Mouse (Mus musculus) olfactory bulb, adult 2 months (tissue): Measurements from ENCODE around the gene Pcca. TPM values are rescaled to one million over a fixed set of nuclear protein-coding genes. Genes with fewer than 3 reads are reported as not detected.

Source experiments
- H3K27ac ChIP-seq: fragments of 200-500 bp; 2 replicates; pipeline ENCODE4 v1.5.1; 2012; ENCODE audit warnings: low read depth, low read length; ENCODE audit not compliant: insufficient read depth
- H3K4me1 ChIP-seq: fragments of 200-500 bp; 2 replicates; pipeline ENCODE4 v1.6.1; 2012; ENCODE audit warnings: low read length; ENCODE audit not compliant: control insufficient read depth, insufficient read depth
- H3K4me3 ChIP-seq: fragments of 200-500 bp; 2 replicates; pipeline ENCODE4 v1.5.1; 2012; ENCODE audit warnings: mild to moderate bottlenecking, low read depth, low read length, moderate library complexity; ENCODE audit not compliant: insufficient read depth
- CTCF ChIP-seq: fragments of 200-500 bp; IDR thresholded peaks from 2 replicates; pipeline ENCODE4 v1.5.1; 2012; ENCODE audit warnings: low read depth, mild to moderate bottlenecking, low read length, moderate library complexity; ENCODE audit not compliant: insufficient read depth
- POLR2A ChIP-seq: fragments of 200-500 bp; IDR thresholded peaks from 2 replicates; pipeline ENCODE4 v1.6.1; 2012; ENCODE audit warnings: mild to moderate bottlenecking, low read depth, low read length, moderate library complexity; ENCODE audit not compliant: insufficient read depth
- WGBS: fragments of 180-500 bp; shearing (Covaris S2); methylation state at CpG from one replicate; pipeline ENCODE4 v1.1.7; 2018; 5-methylcytosine and 5-hydroxymethylcytosine counted together
- polyA plus RNA-seq: library from polyadenylated mRNA; stranded (reverse); fragments of >200 nt; gene quantifications from 2 replicates; pipeline ENCODE4 v1.2.4, GENCODE M21; 2012; ENCODE audit warnings: low replicate concordance; ENCODE audit not compliant: missing spikeins, insufficient read depth, insufficient read length

The Pcca gene
- polyA plus RNA-seq, 1 experiment, result not detected

DNA sequence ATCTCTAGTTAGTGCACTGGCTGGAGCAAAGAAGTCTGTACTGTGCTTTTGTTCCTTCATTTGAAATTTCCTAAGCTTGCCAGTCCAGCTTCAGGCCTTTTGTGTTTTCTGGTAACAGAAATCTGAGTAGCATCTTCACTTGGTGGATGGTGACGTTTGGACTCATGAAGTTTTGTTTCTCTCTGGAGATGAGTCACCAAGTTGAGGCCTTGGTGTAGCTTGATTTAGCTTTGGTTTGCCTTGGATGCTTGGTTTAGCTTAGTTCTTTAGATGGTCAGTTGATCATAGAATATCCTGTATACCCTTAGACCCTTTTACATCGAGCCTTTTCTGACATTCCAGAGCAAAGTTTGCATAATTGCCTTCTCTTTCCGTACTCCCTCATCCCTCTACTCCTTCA lies 141.5 kb downstream of the Pcca start:
- TF ChIP-seq POLR2A, result no peak
- TF ChIP-seq CTCF, result no peak
- WGBS, result 78% methylated on average over 3 of the region's 3 CpGs

GRCm38 (mm10) chr14:122683645-122684044 lies 149.5 kb downstream of the Pcca start:
- no peak for TF ChIP-seq CTCF
- no peak for TF ChIP-seq POLR2A
- no peak overlapping the region for H3K4me3 ChIP-seq
- no peak overlapping the region for H3K27ac ChIP-seq
- WGBS, result 91% methylated on average over 1 of the region's 1 CpGs
- H3K4me1 ChIP-seq, result peaks cover 3% of the 10 kb centered on the region; the same call in 1 of the 2 replicates

More for the DNA sequence above, 141.5 kb downstream of the Pcca start:
- H3K4me3 ChIP-seq, result no peak overlapping the region
- H3K4me1 ChIP-seq, result no peaks in the 10 kb centered on the region
- no peak overlapping the region for H3K27ac ChIP-seq

DNA sequence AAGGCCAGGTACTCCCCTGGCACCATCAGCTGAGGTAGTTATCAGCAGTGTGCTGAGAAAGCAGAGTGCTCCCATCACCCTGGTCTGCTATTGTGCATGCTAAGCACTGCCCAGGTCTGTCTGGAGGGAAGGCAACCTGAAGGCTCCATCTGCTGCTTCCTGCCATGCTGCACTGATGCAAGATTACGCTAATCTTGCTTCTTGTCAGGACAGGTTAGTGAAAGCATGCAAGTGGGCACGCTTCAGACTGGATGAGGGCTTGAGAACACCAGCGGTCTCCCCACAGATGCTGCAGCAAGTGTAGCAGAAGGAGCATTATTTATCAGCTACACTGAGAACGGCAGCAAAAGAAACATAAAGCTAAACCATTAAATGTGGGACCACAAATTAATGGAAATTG lies 150.1 kb downstream of the Pcca start:
- WGBS, result 69% methylated on average over 4 of the region's 4 CpGs
- TF ChIP-seq POLR2A (no peak), CTCF (no peak)
- H3K4me3 ChIP-seq, result no peak overlapping the region
- H3K4me1 ChIP-seq, result peaks cover 3% of the 10 kb centered on the region; the same call in 1 of the 2 replicates
- H3K27ac ChIP-seq, result no peak overlapping the region

- TF ChIP-seq CTCF (no peak), POLR2A (no peak)
- H3K27ac ChIP-seq, result no peak overlapping the region
- 30% methylated on average over 2 of the region's 2 CpGs for WGBS
These were observed 150.7 kb downstream of the Pcca start for GRCm38 (mm10) chr14:122684811-122685210.

DNA sequence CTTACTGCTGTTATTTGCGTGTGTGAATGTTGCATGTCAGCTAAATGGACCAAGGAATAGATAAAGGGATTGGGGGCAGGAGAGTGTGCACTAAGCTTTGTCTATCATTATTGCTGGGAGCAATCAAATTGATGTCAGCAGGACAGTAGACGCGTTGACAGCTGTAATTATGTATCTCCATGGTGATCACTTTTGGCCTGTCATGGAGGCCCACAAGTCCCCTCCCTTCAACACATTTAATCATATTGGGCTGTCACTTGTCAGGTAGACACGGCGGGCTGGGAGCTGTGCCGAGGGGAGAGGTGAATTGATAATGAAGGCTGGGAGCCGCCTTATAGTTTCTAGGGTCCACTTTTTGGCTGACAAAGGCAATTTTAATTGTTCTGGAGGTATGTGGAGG lies 153.3 kb downstream of the Pcca start:
- WGBS, result 89% methylated on average over 7 of the region's 7 CpGs

More at GRCm38 (mm10) chr14:122684811-122685210, 150.7 kb downstream of the Pcca start:
- Histone ChIP-seq H3K4me1 (peaks cover 3% of the 10 kb centered on the region; the same call in 1 of the 2 replicates), H3K4me3 (no peak overlapping the region)

DNA sequence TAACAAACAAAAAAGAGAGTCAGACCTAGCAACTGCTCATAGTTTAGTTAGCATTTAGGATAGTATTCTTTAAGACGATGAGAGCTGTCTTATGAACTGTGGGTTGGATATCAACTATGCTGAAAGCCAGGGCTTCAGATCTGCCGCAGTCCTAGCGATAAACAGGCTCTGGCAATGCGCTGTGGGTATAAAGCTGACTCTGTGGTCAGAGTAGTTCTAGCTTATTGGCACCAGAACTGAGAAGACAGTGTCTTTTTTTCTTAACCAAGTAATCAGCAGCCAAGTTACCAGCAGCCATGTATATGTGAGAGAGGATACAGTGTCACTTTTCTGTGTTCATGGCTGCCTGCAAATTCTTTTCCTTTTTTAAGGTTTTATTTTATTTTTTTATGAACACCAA lies 154.3 kb downstream of the Pcca start:
- no peak overlapping the region for H3K27ac ChIP-seq
- TF ChIP-seq POLR2A, result no peak
- no peak for TF ChIP-seq CTCF
- 92% methylated on average over 4 of the region's 4 CpGs for WGBS
- no peak overlapping the region for H3K4me3 ChIP-seq
- H3K4me1 ChIP-seq, result peaks cover 3% of the 10 kb centered on the region; the same call in 1 of the 2 replicates

More for the DNA sequence above, 153.3 kb downstream of the Pcca start:
- H3K4me1 ChIP-seq, result peaks cover 3% of the 10 kb centered on the region; the same call in 1 of the 2 replicates
- H3K4me3 ChIP-seq, result no peak overlapping the region
- H3K27ac ChIP-seq, result no peak overlapping the region
- TF ChIP-seq CTCF (no peak), POLR2A (no peak)

- Histone ChIP-seq H3K4me1 (peaks cover 1% of the 10 kb centered on the region; the same call in 1 of the 2 replicates), H3K27ac (no peak overlapping the region), H3K4me3 (no peak overlapping the region)
- TF ChIP-seq POLR2A (no peak), CTCF (no peak)
- WGBS, result 66% methylated on average over 17 of the region's 17 CpGs
These were observed 155.2 kb downstream of the Pcca start for GRCm38 (mm10) chr14:122689136-122689815.

DNA sequence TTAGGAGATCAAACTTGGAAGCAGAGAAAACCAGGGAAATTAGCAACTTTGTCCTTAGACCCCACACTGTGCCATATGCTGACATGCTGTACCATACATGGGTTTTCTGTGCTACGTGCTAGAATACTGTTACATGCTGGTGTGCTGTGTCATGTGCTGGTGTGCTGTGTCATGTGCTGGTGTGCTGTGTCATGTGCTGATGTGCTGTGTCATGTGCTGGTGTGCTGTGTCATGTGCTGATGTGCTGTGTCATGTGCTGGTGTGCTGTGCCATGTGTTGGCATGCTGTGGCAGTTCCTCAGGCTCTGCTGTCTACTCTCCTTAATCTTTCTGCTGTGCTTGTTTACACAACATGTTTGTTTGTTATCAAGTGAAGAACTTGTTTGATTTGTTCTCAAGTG lies 157.4 kb downstream of the Pcca start:
- Histone ChIP-seq H3K27ac (no peak overlapping the region), H3K4me3 (no peak overlapping the region), H3K4me1 (no peaks in the 10 kb centered on the region)
- TF ChIP-seq CTCF, result no peak
- no peak for TF ChIP-seq POLR2A
- 92% methylated on average over 1 of the region's 1 CpGs for WGBS

DNA sequence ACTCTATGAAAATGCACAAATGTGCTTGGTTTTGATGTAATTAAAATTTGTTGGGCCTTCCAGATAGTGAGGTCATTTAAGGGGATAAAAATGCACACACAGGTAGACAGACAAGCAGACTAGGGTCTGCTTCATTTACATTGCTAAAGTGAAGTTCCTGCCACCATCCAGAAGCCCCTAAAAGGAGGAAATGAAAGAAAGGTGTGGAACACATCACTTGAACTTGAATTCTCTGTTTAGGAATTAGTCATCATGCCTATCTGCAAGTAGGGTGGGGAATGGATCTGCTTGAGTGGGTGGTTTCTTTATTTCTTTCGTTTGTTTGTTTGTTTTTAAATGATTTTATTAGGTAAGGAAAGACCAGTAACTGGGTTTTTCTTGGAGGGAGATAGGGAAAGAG lies 166.2 kb downstream of the Pcca start:
- WGBS, result 45% methylated on average over 1 of the region's 1 CpGs
- Histone ChIP-seq H3K4me3 (no peak overlapping the region), H3K27ac (no peak overlapping the region), H3K4me1 (no peaks in the 10 kb centered on the region)
- TF ChIP-seq CTCF (no peak), POLR2A (no peak)
